Mouse (Mus musculus): ENCODE measurements around the gene Alcam. TPM values are rescaled to one million over a fixed set of nuclear protein-coding genes. Genes with fewer than 3 reads are reported as not detected.

Alcam gene
- polyA plus RNA-seq, 1 experiment from 2014 or later: 40.7 TPM

GRCm38 (mm10) chr16:52210844-52211606 is 242.8 kb downstream of the Alcam start:
- ATAC-seq: no peak
- WGBS: 74% methylated on average over 8 of the region's 8 CpGs
- H3K4me3 ChIP-seq (ENCODE audit: low read length): no peak overlapping the region
- no peaks in the 10 kb centered on the region for H3K4me1 ChIP-seq (ENCODE audit: control insufficient read depth, insufficient read depth, low read depth, low read length)
- no peak overlapping the region for H3K9ac ChIP-seq (ENCODE audit: low read depth, low read length)
- no peaks in the 10 kb centered on the region for H3K27me3 ChIP-seq (replicated peaks; ENCODE audit: control insufficient read depth, insufficient read depth, low read length)
- no peaks in the 10 kb centered on the region for H3K36me3 ChIP-seq (ENCODE audit: control insufficient read depth, insufficient read depth, low read length)
- no peak overlapping the region for H3K4me2 ChIP-seq (ENCODE audit: low read length)
- H3K9me3 ChIP-seq (ENCODE audit: control insufficient read depth, low read length): no peaks in the 10 kb centered on the region
- H3K27ac ChIP-seq (ENCODE audit: low read depth, low read length): no peak overlapping the region

- Histone ChIP-seq H3K9me3 (ENCODE audit: control insufficient read depth, low read length) (no peaks in the 10 kb centered on the region), H3K9ac (ENCODE audit: low read depth, low read length) (no peak overlapping the region), H3K4me1 (ENCODE audit: control insufficient read depth, insufficient read depth, low read depth, low read length) (no peaks in the 10 kb centered on the region), H3K27me3 (replicated peaks; ENCODE audit: control insufficient read depth, insufficient read depth, low read length) (no peaks in the 10 kb centered on the region), H3K36me3 (ENCODE audit: control insufficient read depth, insufficient read depth, low read length) (peaks cover 11% of the 10 kb centered on the region), H3K4me3 (ENCODE audit: low read length) (no peak overlapping the region), H3K27ac (ENCODE audit: low read depth, low read length) (no peak overlapping the region), H3K4me2 (ENCODE audit: low read length) (no peak overlapping the region)
- no peak for ATAC-seq
- 93% methylated on average over 7 of the region's 7 CpGs for WGBS
These were observed 253.8 kb downstream of the Alcam start for GRCm38 (mm10) chr16:52200107-52200506.
